Mouse (Mus musculus) midbrain, embryonic 14.5 days (tissue): ENCODE measurements around the gene Mvb12a. TPM values are rescaled to one million over a fixed set of nuclear protein-coding genes. Genes with fewer than 3 reads are reported as not detected.

Experiments used
- ATAC-seq: fragments of 200-750 bp; cut with Nextera tagmentation; 2 replicates; pipeline ENCODE4 v1.8.0; 2017; ENCODE audit warnings: moderate number of reproducible peaks, moderate library complexity; ENCODE audit not compliant: low FRiP score, low TSS enrichment
- DNase-seq: peaks from one replicate; pipeline ENCODE4 v3.0.0-alpha.2; 2015
- H3K27ac ChIP-seq: fragments of 300-500 bp; sonication (generic); replicated peaks from 2 replicates; pipeline ENCODE4 v1.5.1; 2014; ENCODE audit warnings: mild to moderate bottlenecking, low read depth, low read length, moderate library complexity
- H3K27me3 ChIP-seq: fragments of 300-500 bp; sonication (generic); 2 replicates; pipeline ENCODE4 v1.6.1; 2014; ENCODE audit warnings: low read length, control low read depth, mixed read lengths; ENCODE audit not compliant: control insufficient read depth, insufficient read depth
- H3K36me3 ChIP-seq: fragments of 300-500 bp; sonication (generic); 2 replicates; pipeline ENCODE4 v1.6.1; 2014; ENCODE audit warnings: low read length, control low read depth; ENCODE audit not compliant: control insufficient read depth, insufficient read depth
- H3K4me1 ChIP-seq: fragments of 300-500 bp; sonication (generic); 2 replicates; pipeline ENCODE4 v1.6.1; 2014; ENCODE audit warnings: mild to moderate bottlenecking, antibody characterized with exemption, low read length, control low read depth; ENCODE audit not compliant: control insufficient read depth, insufficient read depth
- H3K4me2 ChIP-seq: fragments of 300-500 bp; sonication (generic); 2 replicates; pipeline ENCODE4 v1.6.1; 2014; ENCODE audit warnings: mild to moderate bottlenecking, low read length, moderate library complexity
- H3K4me3 ChIP-seq: fragments of 300-500 bp; sonication (generic); replicated peaks from 2 replicates; pipeline ENCODE4 v1.5.1; 2014; ENCODE audit warnings: low read depth, low read length
- H3K9ac ChIP-seq: fragments of 300-500 bp; sonication (generic); replicated peaks from 2 replicates; pipeline ENCODE4 v1.6.1; 2014; ENCODE audit warnings: mild to moderate bottlenecking, low read length, moderate library complexity
- H3K9me3 ChIP-seq: fragments of 300-500 bp; sonication (generic); 2 replicates; pipeline ENCODE4 v1.6.1; 2016; ENCODE audit warnings: low read length, control low read depth, mixed read lengths; ENCODE audit not compliant: control insufficient read depth
- WGBS: fragments of 180-500 bp; shearing (Covaris S2); extraction: QIAGEN DNeasy Blood & Tissue Kit; methylation state at CpG from one replicate; pipeline ENCODE4 v1.1.7; 2014; 5-methylcytosine and 5-hydroxymethylcytosine counted together
- polyA plus RNA-seq: library from polyadenylated mRNA; unstranded; fragments of >200 nt; fragmentation: Nextera tagmentation; extraction: Ambion mirVana; gene quantifications from 2 replicates; pipeline ENCODE4 v1.2.1, GENCODE M21; 2014

The Mvb12a gene
- polyA plus RNA-seq, 1 experiment from 2014 or later = 54.6 TPM

- Histone ChIP-seq H3K27me3 (no peaks in the 10 kb centered on the region), H3K36me3 (peaks cover 6% of the 10 kb centered on the region; the same call in 1 of the 2 replicates), H3K9me3 (no peaks in the 10 kb centered on the region), H3K4me2 (peak overlapping the region; percentile 97), H3K9ac (peak overlapping the region; percentile 97), H3K4me3 (peak overlapping the region; percentile 74), H3K27ac (peak overlapping the region; percentile 99), H3K4me1 (peaks cover 21% of the 10 kb centered on the region)
- WGBS = 33% methylated on average over 5 of the region's 5 CpGs
- no peak for ATAC-seq
- no peak for DNase-seq
These were observed 48.3 kb downstream of the Mvb12a start for GRCm38 (mm10) chr8:71591017-71591416.

GRCm38 (mm10) chr8:71591471-71592373 lies 49.0 kb downstream of the Mvb12a start, which contains the start of gene Pgls:
TSS of gene Pgls (plus strand) at chr8:71592176.
- peak within 1 kb of the TSS; percentile 97 for H3K4me2 ChIP-seq
- H3K9me3 ChIP-seq = no peaks in the 10 kb centered on the region
- under 1% methylated on average over 71 of the region's 71 CpGs for WGBS
- H3K27ac ChIP-seq = peak within 1 kb of the TSS; percentile 99
- DNase-seq (peak; percentile 98), ATAC-seq (peak; percentile 90)
- H3K4me1 ChIP-seq = peaks cover 24% of the 10 kb centered on the region
- H3K27me3 ChIP-seq = no peaks in the 10 kb centered on the region
- peak within 1 kb of the TSS; percentile 97 for H3K9ac ChIP-seq
- peak within 1 kb of the TSS; percentile 74 for H3K4me3 ChIP-seq
- peaks cover 3% of the 10 kb centered on the region; the same call in 1 of the 2 replicates for H3K36me3 ChIP-seq

GRCm38 (mm10) chr8:71592374-71593170 lies 49.9 kb downstream of the Mvb12a start:
- ATAC-seq = peak; percentile 73
- Histone ChIP-seq H3K36me3 (0 out of 2 replicates have a peak, but pooled peaks cover 3% of the 10 kb centered on the region), H3K4me2 (peak overlapping the region; percentile 97), H3K27me3 (no peaks in the 10 kb centered on the region), H3K9ac (peak overlapping the region; percentile 97), H3K27ac (peak overlapping the region; percentile 99), H3K4me3 (peak overlapping the region; percentile 74), H3K4me1 (peaks cover 24% of the 10 kb centered on the region), H3K9me3 (no peaks in the 10 kb centered on the region)
- peak; percentile 83 for DNase-seq
- 5% methylated on average over 60 of the region's 60 CpGs for WGBS

- no peaks in the 10 kb centered on the region for H3K27me3 ChIP-seq
- no peak overlapping the region for H3K4me3 ChIP-seq
- no peaks in the 10 kb centered on the region for H3K9me3 ChIP-seq
- ATAC-seq = no peak
- DNase-seq = no peak
- WGBS = 94% methylated on average over 8 of the region's 8 CpGs
- H3K9ac ChIP-seq = no peak overlapping the region; the same call in 1 of the 2 replicates
- no peak overlapping the region for H3K27ac ChIP-seq
- H3K36me3 ChIP-seq = 0 out of 2 replicates have a peak, but pooled peaks cover 3% of the 10 kb centered on the region
- peaks cover 24% of the 10 kb centered on the region for H3K4me1 ChIP-seq
- H3K4me2 ChIP-seq = peak overlapping the region; percentile 97
These were observed 51.0 kb downstream of the Mvb12a start for GRCm38 (mm10) chr8:71593556-71594323.

GRCm38 (mm10) chr8:71594324-71594722 lies 51.6 kb downstream of the Mvb12a start:
- Histone ChIP-seq H3K9me3 (no peaks in the 10 kb centered on the region), H3K27ac (no peak overlapping the region), H3K4me1 (peaks cover 24% of the 10 kb centered on the region), H3K36me3 (0 out of 2 replicates have a peak, but pooled peaks cover 6% of the 10 kb centered on the region), H3K9ac (no peak overlapping the region), H3K4me2 (no peak overlapping the region), H3K27me3 (no peaks in the 10 kb centered on the region), H3K4me3 (no peak overlapping the region)
- 96% methylated on average over 4 of the region's 4 CpGs for WGBS
- ATAC-seq = no peak
- no peak for DNase-seq

- Histone ChIP-seq H3K27me3 (peaks cover 5% of the 10 kb centered on the region; the same call in 1 of the 2 replicates), H3K9ac (peak overlapping the region; percentile 12; the same call in 1 of the 2 replicates), H3K27ac (no peak overlapping the region), H3K4me1 (peaks cover 20% of the 10 kb centered on the region), H3K36me3 (peaks cover 11% of the 10 kb centered on the region; the same call in 1 of the 2 replicates), H3K4me3 (no peak overlapping the region), H3K9me3 (no peaks in the 10 kb centered on the region), H3K4me2 (peak overlapping the region; percentile 19; the same call in 1 of the 2 replicates)
- ATAC-seq = no peak; the same call in 1 of the 2 replicates
- WGBS = 6% methylated on average over 27 of the region's 27 CpGs
- DNase-seq = peak; percentile 92
These were observed 53.1 kb downstream of the Mvb12a start for GRCm38 (mm10) chr8:71595862-71596261.

- H3K27ac ChIP-seq = no peak overlapping the region
- ATAC-seq = no peak
- peak overlapping the region; percentile 19; the same call in 1 of the 2 replicates for H3K4me2 ChIP-seq
- H3K36me3 ChIP-seq = peaks cover 11% of the 10 kb centered on the region; the same call in 1 of the 2 replicates
- no peak for DNase-seq
- no peak overlapping the region for H3K4me3 ChIP-seq
- H3K4me1 ChIP-seq = peaks cover 17% of the 10 kb centered on the region
- peaks cover 8% of the 10 kb centered on the region for H3K27me3 ChIP-seq
- H3K9ac ChIP-seq = peak overlapping the region; percentile 12; the same call in 1 of the 2 replicates
- 58% methylated on average over 6 of the region's 6 CpGs for WGBS
- H3K9me3 ChIP-seq = no peaks in the 10 kb centered on the region
These were observed 53.7 kb downstream of the Mvb12a start for GRCm38 (mm10) chr8:71596384-71596783.
